Mouse (Mus musculus) ES-E14 (cell line): Measurements from ENCODE around the gene Morf4l1. TPM values are rescaled to one million over a fixed set of nuclear protein-coding genes. Genes with fewer than 3 reads are reported as not detected.

Experiments used
- DNase-seq: peaks from one replicate; pipeline ENCODE4 v3.0.0-alpha.2; 2013; ENCODE audit warnings: low read depth, low spot score
- H3K27ac ChIP-seq: 2 replicates; pipeline ENCODE4 v1.5.1; 2012; ENCODE audit warnings: low read depth, mild to moderate bottlenecking, low read length, moderate library complexity, mixed read lengths; ENCODE audit not compliant: poor library complexity, insufficient read depth, severe bottlenecking
- H3K36me3 ChIP-seq: 2 replicates; pipeline ENCODE4 v1.6.1; 2012; ENCODE audit warnings: mild to moderate bottlenecking, low read length, moderate library complexity, mixed read lengths; ENCODE audit not compliant: control insufficient read depth, poor library complexity, insufficient read depth, severe bottlenecking
- H3K4me1 ChIP-seq, 2 experiments: fragments of 150-350 bp in 1 of 2; sonication (generic) in 1 of 2; 2 replicates each; pipeline ENCODE4 v1.6.1; 2012; ENCODE audit warnings: low read length in 2 of 2, mild to moderate bottlenecking in 1 of 2, mixed read lengths in 1 of 2; ENCODE audit not compliant: control insufficient read depth in 2 of 2, insufficient read depth in 2 of 2, poor library complexity in 1 of 2
- H3K4me3 ChIP-seq, 2 experiments: fragments of 150-350 bp in 1 of 2; sonication (generic) in 1 of 2; 2 replicates each; pipeline ENCODE4 v1.5.1; 2012; ENCODE audit warnings: low read length in 2 of 2, low read depth in 1 of 2, mild to moderate bottlenecking in 1 of 2, mixed read lengths in 1 of 2; ENCODE audit not compliant: insufficient read depth in 1 of 2, poor library complexity in 1 of 2, severe bottlenecking in 1 of 2
- H3K9ac ChIP-seq: 2 replicates; pipeline ENCODE4 v1.6.1; 2012; ENCODE audit warnings: low read depth, mild to moderate bottlenecking, low read length, mixed read lengths; ENCODE audit not compliant: poor library complexity, insufficient read depth, severe bottlenecking
- H3K9me3 ChIP-seq: fragments of 150-350 bp; sonication (generic); 2 replicates; pipeline ENCODE4 v1.6.1; 2012; ENCODE audit warnings: low read depth, mild to moderate bottlenecking, low read length; ENCODE audit not compliant: control insufficient read depth, insufficient read depth
- CHD2 ChIP-seq: IDR thresholded peaks from 2 replicates; pipeline ENCODE4 v1.6.1; 2014; ENCODE audit warnings: mild to moderate bottlenecking, low read depth, low read length, inconsistent platforms
- HCFC1 ChIP-seq: IDR thresholded peaks from 2 replicates; pipeline ENCODE4 v1.6.1; 2012; ENCODE audit warnings: low read length, inconsistent platforms, borderline replicate concordance; ENCODE audit not compliant: insufficient read depth
- MAFK ChIP-seq: IDR thresholded peaks from 2 replicates; pipeline ENCODE4 v1.6.1; 2014; ENCODE audit warnings: mild to moderate bottlenecking, low read depth, low read length, inconsistent platforms; ENCODE audit not compliant: insufficient read depth
- ZC3H11A ChIP-seq: IDR thresholded peaks from 2 replicates; pipeline ENCODE4 v1.6.1; 2012; ENCODE audit warnings: low read depth, mild to moderate bottlenecking, inconsistent platforms, low read length, borderline replicate concordance
- ZNF384 ChIP-seq: IDR thresholded peaks from 2 replicates; pipeline ENCODE4 v1.6.1; 2012; ENCODE audit warnings: low read depth, low read length, inconsistent platforms
- in situ Hi-C, 2 experiments: fragments of 600-800 bp; cut with MboI; formaldehyde crosslinking; loops; one replicate each; pipeline ENCODE4 v1.15.1; 2025; ENCODE audit warnings: low sequenced_read_pairs in 2 of 2, inconsistent platforms in 1 of 2; ENCODE audit not compliant: unreplicated experiment in 2 of 2
- total RNA-seq: library from RNA; depleted of rRNA; stranded (reverse); fragments of 300-350 nt; gene quantifications from 2 replicates; pipeline ENCODE4 v1.2.3, GENCODE M21; 2012

Morf4l1 gene
- total RNA-seq, 1 experiment, result 201 TPM

DNA sequence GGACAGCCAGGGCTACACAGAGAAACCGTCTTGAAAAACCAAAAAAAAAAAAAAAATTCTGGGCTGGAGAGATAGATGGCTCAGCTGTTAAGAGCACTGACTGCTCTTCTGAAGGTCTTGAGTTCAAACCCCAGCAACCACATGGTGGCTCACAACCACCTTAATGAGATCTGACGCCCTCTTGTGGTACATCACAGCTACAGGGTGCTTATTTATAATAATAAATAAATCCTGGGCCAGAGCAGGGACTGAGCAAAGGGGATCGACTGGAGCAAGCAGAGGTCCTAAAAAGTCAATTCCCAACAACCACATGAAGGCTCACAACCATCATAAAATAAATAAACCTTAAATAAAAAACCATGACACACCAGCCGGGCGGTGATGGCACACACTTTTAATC, 15.6 kb downstream of the Morf4l1 start:
- Histone ChIP-seq H3K9ac (no peak overlapping the region), H3K9me3 (no peaks in the 10 kb centered on the region), H3K4me1 (no peaks in the 10 kb centered on the region), H3K36me3 (peaks cover 44% of the 10 kb centered on the region), H3K27ac (no peak overlapping the region), H3K4me3 (no peak overlapping the region)
- TF ChIP-seq MAFK (no peak), ZC3H11A (no peak), HCFC1 (no peak), ZNF384 (no peak), CHD2 (no peak)
- in situ Hi-C loops, result loop anchor here in 1 of 2 experiments (25.0 kb wide), 1 partner anchor 1637 kb away; the partner anchor contains the start of gene Gm20537
- DNase-seq, result no peak

DNA sequence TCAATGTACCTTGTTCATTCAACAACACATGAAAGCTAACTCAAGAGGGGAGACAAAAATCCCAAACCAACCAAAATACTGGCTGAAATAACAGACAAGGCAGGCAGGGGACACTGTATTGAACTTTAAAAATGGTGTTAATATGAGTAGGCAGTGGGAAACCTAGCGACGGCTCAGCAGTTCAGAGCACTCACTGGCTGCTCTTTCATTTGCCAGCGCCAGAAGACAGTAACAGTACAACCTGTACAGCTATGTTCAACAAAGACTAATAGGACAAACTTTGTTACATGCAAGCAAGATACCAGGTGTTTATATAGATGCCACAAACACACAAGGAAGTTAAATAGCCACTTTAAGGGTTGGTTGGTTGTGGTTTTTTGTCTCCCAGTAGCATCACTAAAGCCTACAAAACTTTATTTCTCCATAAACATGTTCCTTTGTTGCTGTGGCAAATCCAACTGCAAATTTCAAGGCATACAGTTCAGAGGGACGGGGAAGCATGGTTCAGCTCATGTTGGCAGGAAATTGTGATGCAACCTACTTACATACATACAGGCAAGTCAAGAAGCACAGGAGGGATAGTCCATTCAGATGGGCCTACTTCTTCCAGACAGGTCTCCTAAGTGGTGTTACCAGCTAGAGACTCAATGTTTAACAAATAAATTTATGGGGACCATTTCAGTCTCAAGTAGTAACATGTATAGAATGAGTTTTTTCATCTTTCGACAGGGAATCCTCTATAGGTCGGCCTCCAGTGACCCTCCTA, 25.1 kb downstream of the Morf4l1 start:
- TF ChIP-seq HCFC1 (no peak), ZC3H11A (no peak), CHD2 (no peak), MAFK (no peak), ZNF384 (no peak)
- H3K4me1 ChIP-seq, result no peaks in the 10 kb centered on the region
- H3K36me3 ChIP-seq, result peaks cover 14% of the 10 kb centered on the region
- no peaks in the 10 kb centered on the region for H3K9me3 ChIP-seq
- H3K9ac ChIP-seq, result no peak overlapping the region
- H3K27ac ChIP-seq, result no peak overlapping the region
- H3K4me3 ChIP-seq, result no peak overlapping the region
- in situ Hi-C loops, result loop anchor here in 1 of 2 experiments (25.0 kb wide), 1 partner anchor 1627 kb away; the partner anchor contains the start of gene Gm20537
- no peak for DNase-seq

GRCm38 (mm10) chr9:90087906-90088485, 26.6 kb downstream of the Morf4l1 start:
- Histone ChIP-seq H3K9me3 (no peaks in the 10 kb centered on the region), H3K4me3 (no peak overlapping the region), H3K36me3 (peaks cover 12% of the 10 kb centered on the region), H3K27ac (no peak overlapping the region), H3K4me1 (no peaks in the 10 kb centered on the region), H3K9ac (no peak overlapping the region)
- TF ChIP-seq ZNF384 (no peak), MAFK (no peak), HCFC1 (no peak)
- in situ Hi-C loops, result loop anchor here in 1 of 2 experiments (25.0 kb wide), 1 partner anchor 1626 kb away; the partner anchor contains the start of gene Gm20537
- DNase-seq, result no peak

- TF ChIP-seq HCFC1, result no peak
- TF ChIP-seq MAFK, result no peak
- TF ChIP-seq ZC3H11A, result no peak
- no peak for TF ChIP-seq ZNF384
- Histone ChIP-seq H3K9ac (no peak overlapping the region), H3K4me1 (no peaks in the 10 kb centered on the region), H3K36me3 (peaks cover 2% of the 10 kb centered on the region; the same call in 1 of the 2 replicates), H3K27ac (no peak overlapping the region), H3K9me3 (no peaks in the 10 kb centered on the region), H3K4me3 (no peak overlapping the region)
- in situ Hi-C loops, result loop anchor here in 1 of 2 experiments (25.0 kb wide), 1 partner anchor 1623 kb away; the partner anchor contains the start of gene Gm20537
- no peak for DNase-seq
Observed at GRCm38 (mm10) chr9:90084766-90085468, 29.7 kb downstream of the Morf4l1 start.
